Mouse (Mus musculus) B cell, adult 2 months (primary cell): ENCODE results near the gene Etl4.
A peak's percentile ranks its signal among the peaks of the same experiment; 100 is the strongest.

ENCODE experiments used
- DNase-seq, 2 experiments: peaks; one replicate each; pipeline ENCODE4 v3.0.0; 2022

The Etl4 gene

DNA sequence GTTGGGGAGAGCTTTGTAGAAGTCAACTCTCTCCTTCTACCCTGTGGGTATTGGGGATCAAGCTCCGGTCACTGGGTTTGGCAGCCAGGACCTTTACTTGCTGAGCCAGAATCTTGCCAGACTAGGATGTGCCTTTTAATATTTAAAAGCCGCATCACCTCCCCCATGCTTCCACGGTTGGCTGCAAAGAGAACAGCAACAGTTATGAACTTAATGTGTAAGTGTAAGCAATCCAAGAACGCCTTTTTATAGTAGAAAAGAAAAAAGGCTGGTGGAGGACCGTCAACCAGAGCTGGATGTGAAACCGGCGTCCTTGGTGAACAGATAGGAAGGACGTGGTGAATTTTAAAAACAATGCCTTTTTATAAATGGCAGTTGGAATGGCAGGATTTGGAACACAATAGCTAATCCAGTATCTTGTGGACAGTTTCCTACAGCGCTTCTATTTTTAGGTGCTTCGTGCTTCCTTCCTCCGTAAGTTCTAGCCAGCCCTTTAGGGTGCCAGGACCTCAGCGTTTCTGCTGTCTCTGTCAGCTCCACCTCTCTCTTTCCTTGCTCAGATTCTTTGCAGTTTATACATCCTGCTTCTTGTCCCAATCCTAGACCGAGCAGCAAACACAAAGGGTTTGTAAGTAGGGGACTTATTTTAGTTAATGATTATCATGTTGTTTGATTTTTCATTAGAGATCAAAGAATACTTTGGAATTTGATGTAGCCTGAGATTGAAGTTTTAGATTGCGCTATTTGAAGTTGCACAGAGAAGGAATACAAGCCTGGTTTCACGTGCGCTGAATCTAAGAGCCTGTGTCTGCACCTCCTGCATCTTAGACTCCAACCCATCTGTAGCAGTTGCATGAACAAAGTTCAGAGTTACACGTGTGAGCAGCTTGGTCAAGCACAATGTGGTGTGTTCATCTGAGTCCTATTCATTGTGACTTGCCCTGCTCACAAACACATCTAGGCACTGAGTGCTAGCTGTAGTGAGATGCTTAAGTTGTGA lies 535.9 kb downstream of the Etl4 start:
- no peak for DNase-seq

DNA sequence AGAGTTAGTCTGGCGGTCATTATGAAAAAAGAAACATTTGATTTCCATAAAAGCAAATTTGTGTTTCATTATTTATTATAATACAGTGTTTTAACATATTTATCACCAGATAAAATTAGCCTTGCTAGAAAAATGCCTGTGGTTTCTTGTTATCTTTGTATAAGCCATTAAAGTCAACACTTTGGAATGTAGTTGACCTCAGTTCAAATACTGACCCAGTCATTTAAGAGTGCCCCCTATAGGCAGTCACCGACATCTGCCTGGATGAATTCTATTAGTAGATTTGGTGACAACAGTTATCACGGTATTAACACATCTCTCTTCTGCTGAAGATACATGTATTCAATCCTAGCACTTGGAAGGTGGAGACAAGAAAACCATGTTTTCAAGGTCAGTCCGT lies 536.6 kb downstream of the Etl4 start:
- no peak for DNase-seq

DNA sequence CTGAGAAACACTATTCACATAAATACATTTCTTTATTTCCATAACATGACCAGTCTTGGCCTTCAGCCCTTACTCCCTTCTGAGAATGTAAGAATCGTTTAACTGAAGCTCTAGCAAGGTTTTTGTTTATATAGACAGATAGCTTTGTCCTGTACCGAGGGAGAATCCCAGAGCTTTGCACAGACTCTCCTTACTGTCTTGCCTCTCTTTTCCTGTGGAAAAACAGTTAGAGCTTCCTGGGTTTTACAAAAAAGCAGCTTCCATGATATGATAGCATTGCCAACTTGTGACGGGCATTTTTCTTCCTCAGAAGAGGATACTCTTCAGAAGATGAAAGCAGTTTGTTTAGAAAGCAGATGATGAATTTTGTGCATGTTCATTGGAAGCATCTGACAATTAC lies 541.4 kb downstream of the Etl4 start:
- DNase-seq, result no peak

DNA sequence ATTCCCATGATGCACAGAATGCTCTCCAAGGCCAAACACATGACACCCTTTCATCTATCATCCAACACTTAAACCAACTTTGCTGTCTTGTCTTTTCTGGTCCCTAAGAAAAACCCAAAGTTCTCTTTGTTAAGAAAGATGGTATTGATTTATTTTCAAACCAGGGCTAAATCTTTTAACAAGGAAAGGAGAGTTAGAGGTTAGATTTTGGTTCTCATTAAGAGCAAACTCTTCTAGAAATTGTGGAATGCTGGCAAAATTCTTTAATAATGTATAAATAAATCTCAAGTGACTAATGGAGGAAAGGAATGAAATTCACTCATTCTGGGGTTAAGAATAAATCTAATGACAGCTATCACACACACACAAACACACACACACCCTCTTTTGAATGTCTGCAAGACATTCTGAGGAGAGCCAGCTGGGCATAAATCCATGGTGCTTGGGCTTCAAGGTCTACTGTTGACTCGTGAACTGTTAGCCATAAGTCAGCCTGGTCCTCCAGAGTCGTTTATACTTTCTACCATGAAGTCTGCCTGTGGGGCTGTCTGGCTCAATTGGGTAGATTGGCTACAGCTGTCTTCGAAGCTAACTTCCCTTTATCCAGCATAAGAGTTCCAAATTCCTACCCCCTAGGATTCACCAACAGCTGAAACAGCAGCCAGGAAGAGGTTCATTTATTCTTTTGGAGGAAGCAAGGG lies 544.1 kb downstream of the Etl4 start:
- no peak for DNase-seq

DNA sequence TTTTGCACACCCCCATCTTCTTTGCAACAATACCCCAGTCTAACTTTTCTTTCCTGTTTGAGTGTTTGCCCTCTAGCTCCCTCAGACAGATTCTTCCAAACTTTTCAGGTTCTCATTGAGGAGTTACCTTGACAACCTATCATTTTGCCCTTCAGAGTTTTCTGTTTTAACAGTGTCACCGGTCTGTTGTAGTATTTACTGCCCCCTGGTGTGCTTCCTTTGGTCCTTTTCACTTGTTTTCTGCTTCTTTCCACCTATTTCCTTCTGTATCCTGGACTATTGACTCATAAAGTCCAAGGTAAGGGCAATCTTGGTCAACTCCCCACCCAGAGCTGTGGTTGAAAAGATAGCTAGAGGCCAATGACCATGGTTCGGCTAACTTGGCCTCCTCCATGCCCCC lies 569.6 kb downstream of the Etl4 start:
- no peak for DNase-seq

DNA sequence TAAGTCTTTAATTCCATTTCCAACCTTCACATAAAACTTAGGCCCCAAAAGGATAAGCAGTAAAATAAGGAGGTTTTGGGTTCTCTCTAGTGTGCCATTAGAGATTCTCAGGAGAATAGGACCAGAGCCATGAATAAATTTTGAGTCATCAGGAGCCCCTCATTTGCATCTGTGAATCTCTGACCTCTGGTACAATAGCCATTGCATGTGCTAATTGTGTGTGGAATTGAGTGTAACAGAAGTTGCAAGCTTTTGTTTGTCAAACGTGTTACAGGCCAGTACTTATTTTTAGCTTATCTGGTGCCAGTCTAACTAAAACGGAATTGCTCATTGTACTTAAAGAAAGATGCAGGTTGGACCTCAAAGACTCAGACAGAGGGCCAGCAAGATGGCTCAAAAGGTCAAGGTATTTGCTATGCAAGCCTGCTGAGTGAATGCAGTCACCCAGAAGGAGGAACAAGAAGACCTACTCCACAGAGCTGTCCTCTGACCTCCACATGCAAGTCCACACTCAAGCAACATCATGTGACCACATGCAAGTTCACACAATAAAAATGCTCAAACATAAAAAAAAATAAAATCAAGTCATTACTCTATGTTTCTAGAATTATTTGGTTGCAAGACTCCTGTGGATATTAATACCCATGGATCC lies 576.7 kb downstream of the Etl4 start:
- DNase-seq, result no peak

DNA sequence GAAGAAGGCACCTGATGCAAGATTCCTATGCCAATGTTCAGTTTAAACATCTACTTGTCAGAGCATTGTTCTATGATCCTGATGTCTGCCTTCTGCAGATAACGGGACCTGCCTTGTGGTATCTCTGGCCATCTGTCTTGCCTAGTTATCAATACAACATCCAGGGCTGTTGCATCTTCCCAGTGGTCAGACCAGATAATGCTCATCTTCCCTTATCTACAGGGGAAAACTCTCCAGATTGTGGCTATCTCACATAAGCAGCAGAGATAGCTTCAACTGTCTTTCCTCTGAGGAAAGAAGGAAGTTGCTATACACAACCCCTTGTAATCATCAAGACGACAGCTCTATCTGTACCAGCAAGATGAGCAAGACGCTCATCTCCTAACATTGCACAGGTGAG lies 579.5 kb downstream of the Etl4 start:
- DNase-seq, result no peak

DNA sequence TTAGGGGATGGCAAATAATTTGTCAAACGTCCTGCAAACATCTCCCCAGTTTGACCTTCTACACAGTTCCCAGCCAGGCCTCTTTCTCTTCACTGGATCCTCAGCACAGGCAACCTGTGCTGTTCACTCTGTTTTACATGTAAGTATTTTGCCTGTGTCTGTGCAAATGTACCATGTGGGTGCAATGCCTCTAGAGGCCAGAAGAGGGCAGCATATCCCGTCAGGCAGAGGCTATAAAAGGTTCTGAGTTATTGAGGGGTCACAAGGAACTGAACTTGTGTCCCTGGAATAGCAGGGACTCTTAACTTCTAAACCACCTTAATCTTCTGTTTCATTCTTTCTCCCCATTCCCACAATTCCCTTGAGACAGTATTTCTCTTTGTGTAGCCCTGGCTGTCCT lies 582.5 kb downstream of the Etl4 start:
- no peak for DNase-seq

DNA sequence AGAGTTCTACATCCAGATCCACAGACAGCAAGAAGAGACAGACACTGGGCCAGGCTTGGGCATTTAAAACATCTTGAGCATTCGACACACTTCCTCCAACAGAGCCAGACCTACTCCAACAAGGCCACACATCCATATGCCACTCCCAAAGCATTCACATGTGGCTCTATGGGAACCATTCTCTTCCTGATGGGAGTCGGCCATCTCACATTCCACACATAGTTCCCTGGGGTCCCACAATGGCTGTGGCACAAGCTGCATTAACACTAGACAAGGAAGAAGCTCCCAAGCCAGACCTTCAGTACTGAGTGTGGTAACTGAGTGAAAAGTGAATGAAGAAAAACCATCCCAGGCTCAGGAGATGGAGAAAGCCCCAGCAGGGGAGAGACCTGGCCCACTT lies 584.2 kb downstream of the Etl4 start:
- DNase-seq, result no peak

DNA sequence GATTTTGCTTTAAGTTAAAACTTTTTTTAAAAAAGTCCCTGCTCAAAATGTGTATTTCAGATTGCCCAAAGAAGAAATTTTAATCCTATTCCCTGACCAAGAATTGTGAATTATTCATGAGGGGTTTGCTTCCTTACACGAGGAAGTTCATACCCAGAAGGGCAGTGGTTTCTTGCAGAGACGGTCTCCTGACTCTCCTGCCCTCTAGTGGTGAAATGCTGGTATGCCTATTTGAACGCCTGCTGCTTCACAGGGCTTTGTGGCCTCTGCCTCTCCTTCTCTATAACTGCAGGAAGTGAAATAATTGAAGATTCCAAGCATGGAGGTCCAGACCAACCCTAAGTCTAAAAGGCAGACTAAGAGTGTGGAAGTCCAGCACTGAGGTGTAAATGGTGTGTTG lies 585.1 kb downstream of the Etl4 start:
- peak; percentile 7 to 11 for DNase-seq

DNA sequence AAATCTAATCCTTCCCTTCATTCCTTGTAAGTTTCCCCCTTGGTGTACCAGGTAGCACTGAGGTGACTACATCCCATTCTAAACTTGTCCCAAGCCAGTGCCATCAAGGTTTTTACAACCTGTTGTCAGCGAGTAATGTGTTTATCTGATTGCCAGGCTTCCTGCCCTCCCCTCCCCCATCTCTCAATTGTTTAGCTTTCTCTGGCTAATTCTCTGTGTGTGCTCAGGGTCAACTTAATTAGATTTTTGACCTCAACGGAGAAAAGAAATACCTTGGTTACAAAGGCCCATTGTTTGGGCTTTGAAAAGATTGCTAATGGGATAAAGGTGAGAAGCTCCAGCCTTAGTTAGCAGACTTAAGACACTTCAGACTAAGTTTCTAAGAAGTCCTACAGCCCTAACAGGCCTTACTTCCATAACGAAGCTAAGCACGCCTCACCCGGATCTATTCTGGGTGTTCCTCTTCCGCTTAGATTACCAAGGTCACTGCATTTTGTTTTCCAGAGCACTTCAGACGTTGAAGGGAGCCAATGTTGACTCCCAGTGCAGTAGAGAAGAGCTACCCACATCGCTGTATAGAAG lies 586.7 kb downstream of the Etl4 start:
- DNase-seq, result no peak

DNA sequence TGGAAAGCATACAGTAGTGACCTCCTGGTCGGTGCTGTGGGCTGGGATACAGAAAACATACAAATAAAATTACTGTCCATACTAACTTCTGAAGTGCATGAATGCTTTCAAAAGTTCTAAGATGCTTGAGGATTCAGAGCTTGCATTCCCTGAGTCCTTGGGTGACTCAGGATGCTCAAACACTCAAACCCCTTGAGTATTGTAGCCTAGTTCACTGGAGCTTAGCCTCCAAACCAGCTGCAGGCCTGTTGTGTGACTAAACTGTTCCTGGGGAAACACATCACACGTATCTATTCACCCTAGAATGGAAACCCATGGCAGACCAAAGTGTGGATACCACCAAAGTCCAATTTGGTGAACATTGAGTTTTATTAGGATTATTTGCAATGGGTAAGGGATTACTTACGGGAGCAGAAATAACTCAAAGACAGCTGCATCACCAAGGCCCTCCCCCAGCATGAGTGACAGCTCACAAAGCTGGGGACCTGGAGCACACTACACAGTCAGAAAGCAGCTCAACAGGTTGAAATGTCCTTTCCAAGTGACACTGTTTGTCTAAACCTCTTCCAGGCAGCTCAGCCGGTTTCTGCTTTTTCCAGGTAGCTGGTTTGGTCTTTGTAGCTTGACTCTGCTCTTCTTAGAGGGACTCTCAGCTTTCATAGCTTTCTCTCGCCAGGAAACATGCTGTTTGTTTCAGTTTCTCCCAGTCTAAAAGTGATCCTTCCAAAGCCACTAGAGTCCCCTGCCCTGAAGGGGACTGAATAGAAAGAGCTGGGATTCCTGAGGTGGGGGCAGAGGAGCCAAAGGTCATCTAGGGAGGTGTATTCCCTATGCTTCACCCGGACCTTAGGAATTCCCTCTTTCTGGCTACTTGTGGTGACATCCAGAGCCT lies 598.5 kb downstream of the Etl4 start:
- no peak for DNase-seq

DNA sequence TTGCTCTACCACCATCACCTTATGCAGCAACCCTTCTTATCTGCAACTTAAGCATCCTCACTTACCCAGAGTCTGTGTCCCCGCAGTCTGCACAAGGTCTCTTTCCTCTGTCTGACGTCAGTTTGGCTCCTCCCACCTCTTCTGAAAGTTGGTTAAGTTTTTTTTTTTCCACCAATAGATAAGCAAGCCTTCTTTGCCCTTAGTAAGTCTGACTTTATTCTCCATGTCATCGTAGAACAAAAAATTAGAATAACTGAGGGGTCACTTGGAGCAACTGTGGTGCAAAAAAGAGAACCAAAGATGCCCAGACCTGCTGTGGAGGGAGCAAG lies 599.1 kb downstream of the Etl4 start:
- DNase-seq, result no peak

DNA sequence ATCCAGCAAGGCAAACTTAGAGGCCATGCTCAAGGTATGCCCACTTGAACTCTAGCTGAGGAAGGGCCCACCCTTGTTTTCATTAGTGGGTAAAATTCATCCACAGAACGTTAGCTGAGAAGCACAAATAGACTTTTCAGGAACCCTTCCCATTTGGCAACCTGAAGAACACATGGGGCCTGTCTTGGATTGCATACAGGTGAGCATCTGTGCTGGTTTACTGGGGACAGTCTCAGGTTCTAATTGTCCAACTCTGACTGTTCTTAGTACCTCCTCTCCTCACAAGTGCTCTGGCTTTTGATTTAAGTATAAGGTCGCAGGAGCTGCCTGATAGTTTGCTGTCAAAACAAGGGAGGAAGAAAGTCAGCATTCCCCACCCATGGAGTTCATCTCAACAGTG lies 600.5 kb downstream of the Etl4 start:
- no peak for DNase-seq

DNA sequence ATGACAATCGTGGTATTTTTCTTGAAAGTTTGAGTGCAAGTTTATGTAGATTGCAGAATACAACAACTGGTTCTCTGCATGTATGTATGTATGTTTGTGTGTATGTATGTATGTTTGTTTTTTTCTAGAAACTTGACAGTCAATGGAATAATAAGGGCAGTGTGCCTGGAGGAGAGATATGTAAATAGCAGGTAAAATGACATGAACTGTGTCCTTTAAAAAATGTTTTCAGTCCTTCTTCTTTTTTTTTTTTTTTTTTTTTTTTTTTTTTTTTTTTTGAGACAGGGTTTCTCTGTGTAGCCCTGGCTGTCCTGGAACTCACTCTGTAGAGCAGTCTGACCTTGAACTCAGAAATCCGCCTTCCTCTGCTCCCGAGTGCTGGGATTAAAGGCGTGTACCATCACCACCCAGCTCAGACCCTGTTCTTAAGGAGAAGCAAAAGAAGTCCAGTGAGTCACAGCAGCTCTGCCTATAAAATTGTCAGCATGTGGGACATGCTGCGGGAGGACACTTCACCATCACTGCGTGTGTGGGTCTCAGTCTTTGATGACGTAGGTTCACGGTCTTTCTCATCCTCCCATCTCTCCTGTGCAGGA lies 606.8 kb downstream of the Etl4 start:
- DNase-seq, result no peak

DNA sequence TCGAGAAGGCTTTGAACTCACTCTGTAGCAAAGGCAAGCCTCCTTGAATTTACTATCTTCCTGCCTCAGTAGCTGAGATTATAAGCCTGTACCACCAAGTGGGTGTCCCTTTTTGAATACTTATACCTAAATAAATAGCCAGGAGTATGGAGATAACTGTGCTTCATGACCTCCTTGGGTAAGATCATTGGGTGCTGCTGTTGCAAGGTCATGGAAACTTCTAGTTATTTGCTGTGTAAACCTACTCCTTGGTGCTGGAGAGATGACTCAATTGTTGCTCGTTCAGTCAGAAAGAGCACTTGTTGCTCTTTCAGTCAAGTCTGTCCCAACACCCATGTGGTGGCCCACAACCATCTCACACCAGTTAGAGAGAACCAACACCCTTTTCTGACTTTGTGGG lies 608.3 kb downstream of the Etl4 start:
- DNase-seq, result no peak

DNA sequence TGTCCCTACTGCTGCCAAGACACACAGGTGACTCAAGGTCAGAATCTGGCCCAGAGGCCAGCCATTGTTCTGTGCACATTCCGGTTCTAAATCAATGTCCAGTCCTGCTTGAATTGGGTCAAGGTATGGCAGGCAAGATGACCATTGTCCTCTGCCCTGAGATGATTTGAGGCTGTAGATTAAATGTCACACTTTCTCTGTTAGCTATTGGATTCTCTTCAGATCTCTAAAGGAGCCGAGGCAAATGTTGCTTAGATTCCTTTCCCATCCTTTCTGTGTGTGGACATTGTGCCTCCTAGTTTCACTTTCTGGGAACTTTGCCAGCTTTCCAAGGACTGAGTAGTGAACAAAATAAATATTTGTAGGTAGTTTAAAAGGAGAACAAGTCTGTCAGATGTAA lies 608.9 kb downstream of the Etl4 start:
- DNase-seq, result no peak

DNA sequence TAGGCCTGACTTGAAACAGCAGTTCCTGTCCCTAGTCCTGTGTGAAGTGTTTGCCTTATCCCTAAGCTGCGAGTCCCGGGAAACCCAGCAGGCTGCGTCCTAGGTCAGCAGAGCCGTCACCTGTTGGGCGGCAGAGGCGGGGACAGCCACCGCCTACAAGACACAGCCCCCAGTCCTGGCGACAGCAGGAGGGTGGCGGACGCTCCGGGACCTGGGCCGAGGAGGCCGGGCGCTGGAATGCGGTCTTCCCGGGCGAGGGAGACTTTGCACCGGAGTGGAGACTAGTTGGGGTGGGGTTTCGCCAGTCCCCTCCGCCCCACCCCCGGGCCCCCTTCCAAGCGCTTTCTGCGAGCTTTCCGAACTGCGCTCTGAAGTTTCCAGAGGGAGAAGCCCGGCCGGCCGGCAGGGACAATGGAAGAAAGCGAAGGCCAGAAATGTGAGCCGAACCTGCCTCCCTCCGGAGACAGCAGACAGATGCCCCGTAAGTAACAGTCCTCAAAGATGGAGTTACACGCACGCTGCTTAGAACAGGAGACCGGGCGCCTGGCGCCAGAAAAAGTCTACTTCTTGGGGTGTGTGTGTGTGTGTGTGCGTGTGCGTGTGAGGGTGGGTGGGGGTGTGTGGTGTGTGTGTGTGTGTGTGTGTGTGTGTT lies 610.0 kb downstream of the Etl4 start:
- no peak for DNase-seq

DNA sequence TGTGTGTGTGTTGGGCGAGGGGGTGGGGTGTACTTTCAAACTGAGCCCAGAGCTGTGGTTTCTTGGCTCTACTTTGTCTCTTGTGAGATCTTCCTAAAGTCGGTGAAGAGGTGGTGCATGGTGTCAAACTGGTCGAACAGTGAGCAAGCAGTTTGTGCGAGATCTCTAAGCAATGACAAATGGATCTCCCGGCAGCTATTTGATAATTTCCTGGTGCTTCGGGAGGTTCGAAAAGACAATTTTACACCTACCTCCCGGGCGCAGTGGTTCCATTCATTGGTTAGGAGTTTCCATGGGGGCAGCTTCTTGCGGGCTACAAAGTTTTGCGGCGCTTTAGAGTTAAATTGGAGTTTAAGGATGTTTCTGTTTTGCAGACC lies 610.5 kb downstream of the Etl4 start:
- no peak for DNase-seq

DNA sequence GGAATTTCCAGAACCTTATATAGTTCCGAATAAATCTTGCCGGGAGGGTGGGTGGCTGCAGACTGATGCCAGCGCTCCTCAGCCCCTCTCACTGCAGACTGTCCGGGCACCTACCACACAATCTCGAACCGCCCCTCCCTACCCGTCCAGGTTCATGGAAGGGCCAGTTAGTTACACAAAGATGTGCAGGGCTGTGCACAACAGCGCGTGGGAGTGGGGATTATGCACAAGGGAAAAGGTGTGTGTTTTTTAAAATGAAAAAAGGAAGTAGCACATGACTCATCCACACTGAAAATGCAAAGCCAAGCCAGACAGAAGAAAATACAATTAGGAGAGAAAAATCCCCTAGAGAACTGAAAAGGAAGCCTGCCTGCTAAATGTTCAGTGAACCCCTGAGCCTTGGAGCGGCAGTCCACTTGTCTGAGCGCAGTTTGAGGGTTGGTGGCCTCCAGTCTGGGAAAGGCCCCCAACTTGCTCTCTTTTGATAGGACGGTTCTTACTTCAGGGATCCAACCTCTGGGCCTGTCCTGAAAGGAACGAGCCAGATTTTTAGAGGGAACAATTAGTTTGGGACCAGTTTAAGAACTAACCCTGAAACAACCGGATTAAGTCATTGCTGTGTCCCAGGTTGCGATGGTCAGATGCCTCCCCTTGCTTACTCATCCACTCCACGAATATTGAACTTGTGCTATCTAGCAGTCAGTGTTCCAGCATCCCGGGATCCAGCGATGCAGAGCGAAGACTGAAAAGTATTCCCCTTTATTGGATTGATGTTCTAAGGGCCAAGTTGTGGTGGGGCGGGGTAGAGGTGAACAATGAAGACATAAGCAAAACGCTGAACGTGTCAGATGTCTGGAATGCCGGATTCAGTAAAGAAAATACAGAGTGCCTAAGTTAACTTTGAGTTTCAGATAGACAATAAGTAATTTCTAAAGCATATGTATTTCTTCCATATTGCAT lies 611.3 kb downstream of the Etl4 start:
- DNase-seq, result no peak
